Mouse (Mus musculus): Measurements from ENCODE around the gene Gm11549.

The Gm11549 gene

GRCm38 (mm10) chr3:36511491-36511890 lies 10.1 kb downstream of the Gm11549 start:
- DNase-seq = no peak

- DNase-seq = no peak
Measured at GRCm38 (mm10) chr3:36505809-36506735, 15.5 kb downstream of the Gm11549 start.

GRCm38 (mm10) chr3:36505306-36505705 lies 16.3 kb downstream of the Gm11549 start:
- no peak for DNase-seq

GRCm38 (mm10) chr3:36501546-36501945 lies 20.1 kb downstream of the Gm11549 start:
- DNase-seq = no peak

GRCm38 (mm10) chr3:36500976-36501375 lies 20.6 kb downstream of the Gm11549 start:
- no peak for DNase-seq

- no peak for DNase-seq
Measured at GRCm38 (mm10) chr3:36499418-36499817, 22.2 kb downstream of the Gm11549 start.

- DNase-seq = no peak
Measured at GRCm38 (mm10) chr3:36498224-36498623, 23.4 kb downstream of the Gm11549 start.

- peak; percentile 37 for DNase-seq
Measured at GRCm38 (mm10) chr3:36496746-36497145, 24.9 kb downstream of the Gm11549 start.

GRCm38 (mm10) chr3:36496273-36496672 lies 25.3 kb downstream of the Gm11549 start:
- no peak for DNase-seq

GRCm38 (mm10) chr3:36495436-36495835 lies 26.2 kb downstream of the Gm11549 start:
- DNase-seq = peak; percentile 73

GRCm38 (mm10) chr3:36494613-36495012 lies 27.0 kb downstream of the Gm11549 start:
- no peak for DNase-seq

- DNase-seq = no peak
Measured at GRCm38 (mm10) chr3:36493641-36494283, 27.9 kb downstream of the Gm11549 start.

GRCm38 (mm10) chr3:36492716-36493391 lies 28.8 kb downstream of the Gm11549 start:
- no peak for DNase-seq

GRCm38 (mm10) chr3:36491535-36491934 lies 30.1 kb downstream of the Gm11549 start:
- DNase-seq = no peak

- DNase-seq = no peak
Measured at GRCm38 (mm10) chr3:36489590-36489910, 32.1 kb downstream of the Gm11549 start.

- no peak for DNase-seq
Measured at GRCm38 (mm10) chr3:36488899-36489589, 32.6 kb downstream of the Gm11549 start.

- DNase-seq = no peak
Measured at GRCm38 (mm10) chr3:36488367-36488766, 33.2 kb downstream of the Gm11549 start.

GRCm38 (mm10) chr3:36486881-36487280 lies 34.7 kb downstream of the Gm11549 start:
- DNase-seq = no peak

GRCm38 (mm10) chr3:36486176-36486575 lies 35.4 kb downstream of the Gm11549 start:
- no peak for DNase-seq

GRCm38 (mm10) chr3:36484292-36484691 lies 37.3 kb downstream of the Gm11549 start:
- DNase-seq = no peak

GRCm38 (mm10) chr3:36482940-36483339 lies 38.7 kb downstream of the Gm11549 start:
- no peak for DNase-seq

GRCm38 (mm10) chr3:36481776-36482193 lies 39.8 kb downstream of the Gm11549 start:
- peak; percentile 30 for DNase-seq

- DNase-seq = no peak
Measured at GRCm38 (mm10) chr3:36480486-36480885, 41.1 kb downstream of the Gm11549 start.
